Mouse (Mus musculus): ENCODE data around the gene F12. TPM values are rescaled to one million over a fixed set of nuclear protein-coding genes. Genes with fewer than 3 reads are reported as not detected.

The F12 gene
- polyA plus RNA-seq, 1 experiment from 2014 or later: not detected

DNA sequence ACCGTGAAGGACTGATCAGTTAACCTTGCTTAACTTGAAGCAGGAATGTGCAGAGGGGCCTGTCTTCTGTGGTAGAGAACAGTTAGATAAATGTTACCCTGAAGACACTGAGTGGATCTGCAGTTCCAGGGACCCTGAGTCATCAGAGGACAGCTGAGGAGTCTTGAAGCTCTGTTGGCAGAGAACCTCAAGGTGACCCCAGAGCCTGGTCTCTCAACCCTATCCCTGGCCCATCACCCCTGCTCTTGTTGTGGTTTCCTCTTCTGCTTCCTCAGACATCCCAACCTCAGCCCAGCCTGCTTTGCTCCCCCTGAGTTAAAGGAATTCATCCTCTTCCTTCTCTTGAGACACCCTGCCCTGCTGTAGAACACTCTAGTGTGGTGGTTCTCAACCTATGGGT, 28.5 kb downstream of the F12 start, which contains the start of gene Slc34a1:
TSS of gene Slc34a1 (plus strand) at position 100 of the 400 bp plus-strand sequence.
- 0 out of 2 replicates have a peak, but pooled peaks cover 2% of the 10 kb centered on the region for H3K27me3 ChIP-seq (ENCODE audit: insufficient read depth, low read length)
- no peaks in the 10 kb centered on the region for H3K36me3 ChIP-seq (ENCODE audit: insufficient read depth)
- no peak within 1 kb of the TSS for H3K4me2 ChIP-seq
- 79% methylated on average over 1 of the region's 1 CpGs for WGBS
- DNase-seq (no peak), ATAC-seq (ENCODE audit: insufficient read depth) (no peak)
- no peak for TF ChIP-seq CTCF (IDR thresholded peaks at IDR 0.05; ENCODE audit: low read depth)
- no peak within 1 kb of the TSS for H3K27ac ChIP-seq (ENCODE audit: low read depth)
- no peak within 1 kb of the TSS for H3K4me3 ChIP-seq (ENCODE audit: low read depth, low read length)
- H3K9me3 ChIP-seq (ENCODE audit: low read depth, low read length): no peaks in the 10 kb centered on the region
- no peaks in the 10 kb centered on the region for H3K4me1 ChIP-seq (ENCODE audit: insufficient read depth)
- no peak within 1 kb of the TSS for H3K9ac ChIP-seq

DNA sequence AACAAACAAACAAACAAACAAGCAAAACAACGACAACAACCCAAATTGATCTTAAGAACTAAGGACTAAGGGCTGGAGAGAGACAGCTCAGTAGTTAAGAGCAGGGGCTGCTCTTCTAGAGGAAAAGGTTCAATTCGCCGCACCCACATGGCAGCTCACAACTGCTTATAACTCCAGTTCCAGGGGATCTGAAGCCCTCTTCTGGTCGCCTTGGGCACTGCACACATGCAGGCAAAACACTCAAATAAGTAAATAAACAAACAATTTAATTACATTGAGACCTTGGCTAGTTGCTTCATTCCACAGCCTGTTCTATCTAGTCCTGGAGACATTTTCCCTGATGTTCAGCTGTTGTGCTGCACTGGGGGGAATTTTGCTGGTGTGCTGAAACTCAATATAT, 33.7 kb downstream of the F12 start:
- Histone ChIP-seq H3K4me2 (no peak overlapping the region), H3K4me3 (ENCODE audit: low read depth, low read length) (no peak overlapping the region), H3K4me1 (ENCODE audit: insufficient read depth) (no peaks in the 10 kb centered on the region), H3K27ac (ENCODE audit: low read depth) (no peak overlapping the region), H3K27me3 (ENCODE audit: insufficient read depth, low read length) (0 out of 2 replicates have a peak, but pooled peaks cover 2% of the 10 kb centered on the region), H3K36me3 (ENCODE audit: insufficient read depth) (no peaks in the 10 kb centered on the region), H3K9ac (no peak overlapping the region), H3K9me3 (ENCODE audit: low read depth, low read length) (no peaks in the 10 kb centered on the region)
- DNase-seq (peak; percentile 21), ATAC-seq (ENCODE audit: insufficient read depth) (no peak)
- 71% methylated on average over 4 of the region's 4 CpGs for WGBS
- peak; percentile 44 for TF ChIP-seq CTCF (IDR thresholded peaks at IDR 0.05; ENCODE audit: low read depth)

DNA sequence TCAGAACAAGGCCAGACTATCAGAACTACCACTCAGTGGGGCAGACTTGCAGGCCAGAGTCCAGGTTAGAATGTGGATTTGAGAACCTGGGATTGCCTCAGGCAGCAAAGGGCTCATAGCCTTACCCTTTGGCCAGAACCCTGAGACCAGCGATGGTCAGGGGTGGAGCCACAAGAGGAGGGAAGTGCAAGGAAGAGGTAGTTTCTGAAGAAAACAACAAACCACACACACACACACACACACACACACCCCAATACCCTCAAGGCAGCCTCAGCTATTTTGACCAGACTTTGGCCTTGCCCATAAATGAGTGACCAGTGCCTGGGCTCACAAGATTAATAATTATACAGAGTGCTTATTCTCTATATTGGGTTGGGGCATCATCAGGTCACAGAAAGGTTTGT, 35.0 kb downstream of the F12 start:
- no peaks in the 10 kb centered on the region for H3K4me1 ChIP-seq (ENCODE audit: insufficient read depth)
- no peak overlapping the region for H3K4me2 ChIP-seq
- ATAC-seq (ENCODE audit: insufficient read depth) (no peak), DNase-seq (no peak)
- H3K27ac ChIP-seq (ENCODE audit: low read depth): no peak overlapping the region
- H3K9me3 ChIP-seq (ENCODE audit: low read depth, low read length): no peaks in the 10 kb centered on the region
- H3K36me3 ChIP-seq (ENCODE audit: insufficient read depth): no peaks in the 10 kb centered on the region
- TF ChIP-seq CTCF (IDR thresholded peaks at IDR 0.05; ENCODE audit: low read depth): no peak
- H3K27me3 ChIP-seq (ENCODE audit: insufficient read depth, low read length): 0 out of 2 replicates have a peak, but pooled peaks cover 2% of the 10 kb centered on the region
- H3K4me3 ChIP-seq (ENCODE audit: low read depth, low read length): no peak overlapping the region
- 81% methylated on average over 1 of the region's 1 CpGs for WGBS
- no peak overlapping the region for H3K9ac ChIP-seq

DNA sequence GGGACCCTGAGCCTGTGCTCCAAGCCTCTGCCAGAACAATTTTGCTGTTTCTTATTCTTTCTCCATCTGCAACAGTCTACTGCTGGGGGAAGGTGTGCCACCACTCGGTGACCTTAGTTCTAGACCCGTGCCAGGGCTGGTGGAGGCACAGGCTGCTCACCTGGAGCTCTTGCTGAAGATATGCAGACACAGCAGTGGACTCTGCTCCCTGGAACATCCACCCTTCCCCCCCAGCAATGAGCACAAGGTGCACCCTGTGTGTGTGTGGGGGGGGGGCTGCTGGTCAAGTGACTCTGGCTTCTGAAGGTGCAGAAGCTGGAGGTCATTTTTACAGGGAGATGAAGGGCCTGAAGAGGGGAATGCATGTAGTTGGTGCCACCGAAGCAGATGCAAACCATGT, 35.9 kb downstream of the F12 start:
- Histone ChIP-seq H3K9me3 (ENCODE audit: low read depth, low read length) (no peaks in the 10 kb centered on the region), H3K4me3 (ENCODE audit: low read depth, low read length) (no peak overlapping the region), H3K27me3 (ENCODE audit: insufficient read depth, low read length) (0 out of 2 replicates have a peak, but pooled peaks cover 2% of the 10 kb centered on the region), H3K4me1 (ENCODE audit: insufficient read depth) (no peaks in the 10 kb centered on the region), H3K36me3 (ENCODE audit: insufficient read depth) (no peaks in the 10 kb centered on the region), H3K9ac (no peak overlapping the region), H3K27ac (ENCODE audit: low read depth) (no peak overlapping the region), H3K4me2 (no peak overlapping the region)
- WGBS: 70% methylated on average over 3 of the region's 3 CpGs
- DNase-seq (no peak), ATAC-seq (ENCODE audit: insufficient read depth) (no peak)
- no peak for TF ChIP-seq CTCF (IDR thresholded peaks at IDR 0.05; ENCODE audit: low read depth)

DNA sequence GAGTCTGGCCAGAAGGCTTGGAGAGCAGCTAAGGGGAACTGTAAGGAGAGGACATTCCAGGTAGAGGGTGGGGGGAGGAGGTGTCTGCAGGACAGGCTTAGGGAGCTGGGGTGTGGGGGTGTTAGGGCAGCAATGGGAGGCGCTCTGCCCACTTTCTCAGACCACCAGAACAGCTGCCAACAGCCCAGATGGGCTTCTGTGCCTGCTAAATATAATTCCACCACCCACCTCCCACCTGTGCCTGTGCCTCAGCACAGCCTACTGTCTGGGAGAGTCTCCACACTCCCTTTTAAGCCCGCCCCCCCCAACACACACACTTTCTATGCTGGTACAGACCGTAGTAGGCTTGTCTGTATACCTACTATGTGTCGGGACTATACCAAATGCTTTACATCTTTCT, 44.8 kb downstream of the F12 start:
- no peak for TF ChIP-seq CTCF (IDR thresholded peaks at IDR 0.05; ENCODE audit: low read depth)
- Histone ChIP-seq H3K4me2 (no peak overlapping the region), H3K4me3 (ENCODE audit: low read depth, low read length) (no peak overlapping the region), H3K27ac (ENCODE audit: low read depth) (no peak overlapping the region), H3K4me1 (ENCODE audit: insufficient read depth) (no peaks in the 10 kb centered on the region), H3K36me3 (ENCODE audit: insufficient read depth) (no peaks in the 10 kb centered on the region), H3K9ac (no peak overlapping the region), H3K27me3 (ENCODE audit: insufficient read depth, low read length) (peaks cover 36% of the 10 kb centered on the region), H3K9me3 (ENCODE audit: low read depth, low read length) (no peaks in the 10 kb centered on the region)
- 67% methylated on average over 4 of the region's 4 CpGs for WGBS
- DNase-seq (no peak), ATAC-seq (ENCODE audit: insufficient read depth) (no peak)

DNA sequence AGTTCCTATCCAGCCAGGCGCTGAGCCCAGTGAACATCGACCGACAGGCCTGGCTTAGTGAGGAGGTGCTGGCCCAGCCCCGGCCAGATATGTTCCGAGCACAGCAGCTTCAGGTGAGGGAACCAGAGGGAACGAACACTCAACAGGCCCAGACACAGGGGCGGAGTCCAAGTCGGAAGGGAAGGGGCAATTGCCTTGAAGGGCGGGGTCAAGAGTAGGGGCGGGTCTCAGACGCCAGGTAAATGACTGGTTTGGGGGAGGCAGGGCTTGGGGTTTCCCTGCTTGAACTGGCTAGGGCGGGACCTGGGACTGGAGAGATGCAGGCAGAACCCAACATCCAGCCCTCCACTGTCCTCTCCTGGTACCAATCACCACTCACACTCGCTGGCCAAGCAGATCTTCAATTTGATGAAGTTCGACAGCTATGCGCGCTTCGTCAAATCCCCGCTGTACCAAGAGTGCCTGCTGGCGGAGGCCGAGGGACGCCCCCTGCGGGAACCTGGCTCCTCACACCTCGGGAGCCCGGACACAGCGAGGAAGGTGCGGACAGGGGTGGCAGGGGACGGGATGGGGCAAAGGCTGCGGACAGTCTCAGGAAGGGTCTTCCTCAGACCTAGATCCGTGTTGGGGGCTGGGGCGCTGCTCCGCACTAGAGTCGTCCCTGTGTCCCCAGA, 47.5 kb downstream of the F12 start:
- Histone ChIP-seq H3K9ac (no peak overlapping the region), H3K36me3 (ENCODE audit: insufficient read depth) (no peaks in the 10 kb centered on the region), H3K4me1 (ENCODE audit: insufficient read depth) (no peaks in the 10 kb centered on the region), H3K9me3 (ENCODE audit: low read depth, low read length) (no peaks in the 10 kb centered on the region), H3K4me2 (peak overlapping the region; percentile 21), H3K4me3 (ENCODE audit: low read depth, low read length) (no peak overlapping the region), H3K27me3 (ENCODE audit: insufficient read depth, low read length) (peaks cover 36% of the 10 kb centered on the region), H3K27ac (ENCODE audit: low read depth) (no peak overlapping the region)
- no peak for ATAC-seq (ENCODE audit: insufficient read depth)
- WGBS: 5% methylated on average over 32 of the region's 32 CpGs
- 0 out of 2 replicates have a peak, but pooled peaks have one; percentile 28 for TF ChIP-seq CTCF (IDR thresholded peaks at IDR 0.05; ENCODE audit: low read depth)
- no peak for DNase-seq

DNA sequence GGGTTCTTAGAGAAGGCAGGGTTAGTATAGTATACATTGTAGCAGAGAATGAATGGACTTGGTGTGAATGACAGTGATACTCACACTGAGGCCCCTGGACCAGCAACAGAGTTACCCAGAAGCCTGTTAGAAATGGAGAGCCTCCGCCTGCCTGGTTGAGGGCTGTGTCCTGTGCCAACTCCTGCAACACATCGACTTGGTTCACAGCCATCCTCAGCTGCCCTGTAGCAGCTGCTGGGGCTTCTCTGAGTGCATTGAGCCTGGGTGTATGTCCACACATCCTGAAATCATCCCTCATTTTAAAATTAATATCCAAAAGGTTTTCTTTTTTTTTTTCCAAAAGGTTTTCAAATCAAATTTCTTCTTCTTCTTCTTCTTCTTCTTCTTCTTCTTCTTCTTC, 50.7 kb downstream of the F12 start:
- ATAC-seq (ENCODE audit: insufficient read depth): no peak
- Histone ChIP-seq H3K27ac (ENCODE audit: low read depth) (no peak overlapping the region), H3K27me3 (ENCODE audit: insufficient read depth, low read length) (peaks cover 27% of the 10 kb centered on the region), H3K4me2 (no peak overlapping the region), H3K36me3 (ENCODE audit: insufficient read depth) (no peaks in the 10 kb centered on the region), H3K4me1 (ENCODE audit: insufficient read depth) (no peaks in the 10 kb centered on the region), H3K9me3 (ENCODE audit: low read depth, low read length) (no peaks in the 10 kb centered on the region), H3K9ac (no peak overlapping the region), H3K4me3 (ENCODE audit: low read depth, low read length) (no peak overlapping the region)
- TF ChIP-seq CTCF (IDR thresholded peaks at IDR 0.05; ENCODE audit: low read depth): no peak
- 60% methylated on average over 2 of the region's 2 CpGs for WGBS
- no peak for DNase-seq
